Mouse (Mus musculus): ENCODE results near the gene Iqcd.

Gene Iqcd

GRCm38 (mm10) chr5:120588569-120589094 is at the start of gene Iqcd, which contains the start of gene Tpcn1:
Gene Iqcd (plus strand): TSS chr5:120589016.
Gene Tpcn1 (minus strand): TSS chr5:120588673.
- in situ Hi-C loops (cut with MboI, MseI): no loop called here

GRCm38 (mm10) chr5:120548236-120548850 is 40.5 kb upstream of the Iqcd start:
- in situ Hi-C loops (cut with MboI, MseI): no loop called here

- in situ Hi-C loops (cut with MboI, MseI): no loop called here
Measured at GRCm38 (mm10) chr5:120550137-120550536, 38.7 kb upstream of the Iqcd start.

GRCm38 (mm10) chr5:120550673-120551072 is 38.1 kb upstream of the Iqcd start:
- in situ Hi-C loops (cut with MboI, MseI): no loop called here

GRCm38 (mm10) chr5:120555871-120556270 is 32.9 kb upstream of the Iqcd start:
- in situ Hi-C loops (cut with MboI, MseI): no loop called here

GRCm38 (mm10) chr5:120558041-120558440 is 30.8 kb upstream of the Iqcd start:
- in situ Hi-C loops (cut with MboI, MseI): no loop called here

GRCm38 (mm10) chr5:120558762-120559161 is 30.1 kb upstream of the Iqcd start:
- in situ Hi-C loops (cut with MboI, MseI): no loop called here

- in situ Hi-C loops (cut with MboI, MseI): no loop called here
Measured at GRCm38 (mm10) chr5:120560129-120560615, 28.6 kb upstream of the Iqcd start.

GRCm38 (mm10) chr5:120560616-120561311 is 28.1 kb upstream of the Iqcd start:
- in situ Hi-C loops (cut with MboI, MseI): no loop called here

- in situ Hi-C loops (cut with MboI, MseI): no loop called here
Measured at GRCm38 (mm10) chr5:120562956-120563913, 25.6 kb upstream of the Iqcd start.

- in situ Hi-C loops (cut with MboI, MseI): no loop called here
Measured at GRCm38 (mm10) chr5:120563914-120564311, 24.9 kb upstream of the Iqcd start.

GRCm38 (mm10) chr5:120565171-120565905 is 23.5 kb upstream of the Iqcd start:
- in situ Hi-C loops (cut with MboI, MseI): no loop called here

- in situ Hi-C loops (cut with MboI, MseI): no loop called here
Measured at GRCm38 (mm10) chr5:120566101-120566500, 22.7 kb upstream of the Iqcd start.

- in situ Hi-C loops (cut with MboI, MseI): no loop called here
Measured at GRCm38 (mm10) chr5:120566681-120567252, 22.0 kb upstream of the Iqcd start.

GRCm38 (mm10) chr5:120567253-120567701 is 21.5 kb upstream of the Iqcd start:
- in situ Hi-C loops (cut with MboI, MseI): no loop called here

GRCm38 (mm10) chr5:120567761-120568211 is 21.0 kb upstream of the Iqcd start:
- in situ Hi-C loops (cut with MboI, MseI): no loop called here

GRCm38 (mm10) chr5:120568336-120568768 is 20.5 kb upstream of the Iqcd start:
- in situ Hi-C loops (cut with MboI, MseI): no loop called here

- in situ Hi-C loops (cut with MboI, MseI): no loop called here
Measured at GRCm38 (mm10) chr5:120568964-120569363, 19.9 kb upstream of the Iqcd start.

GRCm38 (mm10) chr5:120569791-120570190 is 19.0 kb upstream of the Iqcd start:
- in situ Hi-C loops (cut with MboI, MseI): no loop called here

GRCm38 (mm10) chr5:120570289-120570897 is 18.4 kb upstream of the Iqcd start:
- in situ Hi-C loops (cut with MboI, MseI): no loop called here

All from T-helper 1 cell (primary cell).